Mouse (Mus musculus) urinary bladder, postnatal 36 days (tissue): ENCODE measurements at regions not wholly inside any gene's neighbourhood (a gene's known extent, or its start where the extent isn't known, plus 50 kb on each side); places are given as distances from the start of the nearest gene placed in this dataset.
A peak's percentile ranks its signal among the peaks of the same experiment; 100 is the strongest.

Experiments
- DNase-seq, 2 experiments: peaks; one replicate each; pipeline ENCODE4 v3.0.0; 2022; ENCODE audit warnings: low spot score in 2 of 2, mixed read lengths in 1 of 2

GRCm38 (mm10) chr4:12263197-12263596 lies 91.4 kb upstream of the Fam92a start:
- DNase-seq: no peak

GRCm38 (mm10) chr4:12247994-12248393 lies 76.2 kb upstream of the Fam92a start:
- DNase-seq: no peak

- DNase-seq: no peak
Measured at GRCm38 (mm10) chr4:12246595-12246994, 74.8 kb upstream of the Fam92a start.

GRCm38 (mm10) chr4:12240941-12241571 lies 69.2 kb upstream of the Fam92a start:
- DNase-seq: peak; percentile 30 to 39

- DNase-seq: no peak
Measured at GRCm38 (mm10) chr4:12230731-12231130, 58.9 kb upstream of the Fam92a start.
